ENCODE assay signal across 8 mouse cellular contexts in the genomic region with DNA sequence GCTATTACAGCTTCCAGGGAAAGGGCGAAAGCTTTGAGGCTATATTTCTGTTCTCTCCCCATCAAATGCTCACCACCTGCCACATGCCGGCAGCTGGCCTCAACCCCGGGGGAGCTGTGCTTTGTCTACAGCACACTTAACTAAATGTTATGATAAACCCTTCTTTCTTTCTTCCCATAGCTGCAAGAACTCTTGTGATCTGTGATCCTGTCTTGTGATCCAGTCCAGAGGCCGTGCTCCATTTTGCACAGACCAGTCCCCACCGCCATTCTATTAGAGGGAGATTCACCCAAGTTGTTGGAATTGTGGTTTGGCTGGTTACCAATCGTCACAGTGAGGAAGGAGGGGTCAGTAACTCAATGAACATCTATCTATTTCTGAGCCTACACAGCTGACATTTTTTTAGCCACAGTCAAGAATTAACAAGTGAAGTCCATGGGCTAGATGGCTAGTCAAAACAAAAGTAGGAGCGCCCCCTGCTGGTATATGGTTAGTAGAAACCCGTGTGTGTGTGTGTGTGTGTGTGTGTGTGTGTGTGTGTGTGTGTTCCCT.
DNase-seq lines count a peak whose midpoint lies in the region.

No protein-coding gene starts in this region.

- H3K36me3 ChIP-seq in splenic B cell, adult 2 months (ENCODE audit: control insufficient read depth, insufficient read depth, low read length, poor library complexity, severe bottlenecking), result no peaks in the 10 kb centered on the region

- DNase-seq in urinary bladder, postnatal 14 days (ENCODE audit: low spot score), result peak; percentile 14
- no peak for DNase-seq in urinary bladder, adult 2 months (ENCODE audit: low spot score)
- peak; percentile 22 for DNase-seq in cerebellum, adult 9-11 months
- DNase-seq in forelimb bud, embryonic 11.5 days (ENCODE audit: low read depth, low spot score), result peak; percentile 68
- DNase-seq in layer of hippocampus, adult 8-10 months (ENCODE audit: low spot score in 2 of 2), result peak; percentile 25 to 38
- DNase-seq in mesoderm, embryonic 11.5 days (ENCODE audit: low read depth, low spot score), result peak; percentile 72
- DNase-seq in splenic B cell, adult 2 months (ENCODE audit: low read depth, low spot score), result peak; percentile 9
- DNase-seq in thymus, postnatal 25 days, result no peak

- no peaks in the 10 kb centered on the region for H3K27me3 ChIP-seq in splenic B cell, adult 2 months (ENCODE audit: control insufficient read depth, insufficient read depth, low read length, poor library complexity, severe bottlenecking)

Comparison
In these comparisons a context has a peak if more than half of its experiments do, and no peak if none do; other contexts are left out.
1. DNase-seq: peak in urinary bladder, postnatal 14 days (single experiment), cerebellum, adult 9-11 months (single experiment), forelimb bud, embryonic 11.5 days (single experiment), layer of hippocampus, adult 8-10 months (2 of 2), mesoderm, embryonic 11.5 days (single experiment) and splenic B cell, adult 2 months (single experiment); none in urinary bladder, adult 2 months (single experiment) and thymus, postnatal 25 days (single experiment).